Mouse (Mus musculus): ENCODE measurements around the gene Isl1.
A peak's percentile ranks its signal among the peaks of the same experiment; 100 is the strongest.

Gene Isl1

DNA sequence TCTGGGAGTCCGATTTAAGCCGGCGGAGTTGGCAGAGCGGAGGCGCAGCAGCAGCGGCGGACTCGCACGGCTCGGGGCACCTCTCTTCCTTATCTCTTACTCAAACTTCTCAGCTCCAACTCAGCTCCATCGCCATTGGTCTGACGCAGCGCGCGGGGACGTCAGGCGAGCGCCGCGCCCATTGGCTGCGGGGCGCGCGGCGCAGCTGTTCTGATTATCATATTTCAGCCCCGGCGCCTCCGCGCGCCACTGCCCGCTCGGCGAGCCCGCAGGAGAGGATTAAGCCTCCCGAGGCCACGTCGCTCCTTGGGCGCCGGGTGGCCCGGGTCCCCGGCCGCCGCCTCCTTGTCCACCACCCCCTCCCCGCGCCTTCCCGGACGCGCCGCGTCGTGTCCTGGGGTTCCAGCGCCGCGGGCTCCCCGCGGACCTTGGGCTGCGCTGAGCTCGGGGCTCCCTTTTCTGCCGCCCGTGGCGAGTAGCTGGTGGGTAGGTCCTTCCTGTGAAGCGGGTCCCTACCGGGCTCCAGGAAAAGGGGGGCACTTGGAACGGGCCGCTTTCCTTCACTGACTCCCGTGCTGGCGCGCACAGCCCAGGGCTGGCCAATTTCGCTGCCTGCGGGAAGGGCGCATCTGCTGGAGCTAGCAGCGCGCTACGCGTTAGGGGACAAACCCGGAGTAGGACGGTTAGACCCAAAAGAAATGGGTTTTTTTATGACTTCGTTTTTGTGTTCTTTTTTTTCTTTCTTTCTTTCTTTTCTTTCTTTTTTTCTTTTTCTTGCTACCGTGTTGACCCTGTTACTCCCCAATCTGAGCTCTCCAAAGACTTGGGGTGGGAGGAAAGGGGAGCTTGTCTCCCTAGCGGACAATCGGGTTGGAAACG, at the start of gene Isl1:
Gene Isl1 (minus strand): TSS at position 106 of the 879 bp plus-strand sequence.
- peak; percentile 67 to 83 for DNase-seq (ENCODE audit: inconsistent age in 2 of 2, low spot score in 1 of 2)

DNA sequence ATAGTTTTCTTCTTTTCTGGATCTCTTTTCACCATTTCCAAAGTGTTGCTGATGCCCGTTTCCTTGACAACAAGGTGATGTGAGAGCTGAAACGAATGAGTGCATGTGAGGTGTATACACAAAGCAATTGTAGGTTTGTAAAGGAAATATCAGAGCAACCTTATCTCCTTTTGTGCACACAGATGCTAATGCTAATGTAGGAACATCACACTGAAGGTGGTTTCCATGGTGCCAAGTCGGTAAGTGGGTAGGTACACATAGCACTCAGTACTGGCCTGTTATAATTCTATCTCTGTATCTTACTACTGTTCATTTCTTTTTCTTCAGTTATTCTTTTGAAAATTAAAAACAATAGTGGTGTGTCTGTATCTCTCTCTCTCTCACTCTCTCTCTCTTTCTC, 26.3 kb upstream of the Isl1 start:
- DNase-seq (ENCODE audit: inconsistent age in 2 of 2, low spot score in 1 of 2) = no peak

DNA sequence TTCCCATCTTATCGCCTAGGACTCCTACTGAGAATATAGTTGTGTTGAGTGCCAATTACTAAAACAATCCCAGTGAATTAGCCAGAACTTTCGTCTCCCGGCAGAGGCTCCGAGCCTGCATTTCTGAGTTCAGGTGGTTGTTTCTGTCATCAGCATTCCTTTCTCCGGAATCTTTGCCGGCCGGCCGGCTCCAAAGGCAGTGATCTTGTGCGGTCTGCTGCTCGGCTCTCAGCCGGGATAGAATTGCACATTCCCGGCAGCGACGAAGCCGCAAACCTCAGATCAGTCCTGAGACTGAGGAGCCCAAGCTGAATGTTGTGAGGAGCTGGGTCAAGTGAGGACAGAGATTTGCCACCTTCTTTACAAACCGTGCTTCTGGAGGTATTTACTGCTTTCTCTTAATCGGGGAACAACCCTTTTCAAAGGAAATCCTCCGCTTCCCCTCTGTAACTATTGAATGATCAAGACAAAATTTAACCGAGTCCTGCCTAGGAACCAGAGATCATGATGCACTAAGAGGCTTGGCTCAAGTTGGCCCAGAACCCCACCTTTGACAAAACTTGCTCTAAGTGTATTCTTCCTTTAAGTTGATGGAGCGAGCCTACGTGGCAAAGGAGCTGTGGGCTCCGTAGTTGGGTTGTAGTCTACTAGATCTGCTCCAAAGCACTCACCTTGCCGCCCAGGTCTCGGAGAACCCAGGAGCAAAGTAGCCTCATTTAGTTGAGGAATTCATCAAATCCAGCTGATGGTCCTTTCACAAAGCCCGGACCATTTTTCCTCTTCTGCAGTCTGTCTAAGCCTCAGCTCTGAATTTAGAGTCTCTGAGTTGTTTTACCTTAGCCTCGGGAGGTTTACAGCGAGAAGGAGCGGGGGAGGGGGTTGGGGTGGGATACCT, 4.4 kb upstream of the Isl1 start:
- peak in 1 of 2 experiments; percentile 26 for DNase-seq (ENCODE audit: inconsistent age in 2 of 2, low spot score in 1 of 2)

DNA sequence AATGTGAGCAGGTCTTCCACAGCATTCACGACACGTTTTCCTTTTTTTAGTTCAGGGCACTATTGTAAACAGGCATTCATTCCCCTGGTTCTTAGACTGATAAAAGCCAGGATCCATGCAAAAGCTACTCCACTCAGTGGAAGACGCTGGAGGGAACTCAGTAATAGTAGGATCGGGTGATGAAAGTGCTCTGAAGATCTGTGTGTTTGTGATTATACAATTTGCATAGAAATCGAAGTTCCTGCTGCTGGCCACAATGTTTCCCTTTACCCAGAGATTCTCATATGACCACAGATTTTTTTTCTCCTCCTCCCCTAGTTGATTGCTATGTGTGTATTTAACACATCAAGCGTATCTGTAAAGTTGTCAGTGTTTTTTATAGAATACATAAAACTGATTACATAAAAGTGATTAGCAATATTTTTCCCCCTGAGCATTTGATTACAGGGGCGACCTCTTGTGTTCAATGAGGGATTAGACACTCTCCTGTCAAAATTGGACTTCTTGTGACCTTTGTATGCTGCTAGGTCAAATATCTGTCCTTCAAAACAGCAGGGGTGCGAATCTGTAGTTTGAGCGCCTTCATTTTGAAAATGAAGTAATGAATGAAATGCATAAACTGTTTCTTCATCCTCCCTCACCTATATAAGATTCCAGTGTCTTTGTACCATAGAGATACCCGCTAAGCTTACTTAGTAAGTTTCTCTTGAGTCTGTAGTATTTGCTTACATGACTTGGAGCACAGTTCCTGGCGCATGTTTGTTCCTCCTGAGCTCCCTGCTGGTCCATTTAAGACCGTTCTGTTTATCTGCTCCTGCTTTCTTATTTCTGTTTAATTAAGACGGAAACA, 2.6 kb upstream of the Isl1 start:
- peak in 1 of 2 experiments; percentile 34 for DNase-seq (ENCODE audit: inconsistent age in 2 of 2, low spot score in 1 of 2)

DNA sequence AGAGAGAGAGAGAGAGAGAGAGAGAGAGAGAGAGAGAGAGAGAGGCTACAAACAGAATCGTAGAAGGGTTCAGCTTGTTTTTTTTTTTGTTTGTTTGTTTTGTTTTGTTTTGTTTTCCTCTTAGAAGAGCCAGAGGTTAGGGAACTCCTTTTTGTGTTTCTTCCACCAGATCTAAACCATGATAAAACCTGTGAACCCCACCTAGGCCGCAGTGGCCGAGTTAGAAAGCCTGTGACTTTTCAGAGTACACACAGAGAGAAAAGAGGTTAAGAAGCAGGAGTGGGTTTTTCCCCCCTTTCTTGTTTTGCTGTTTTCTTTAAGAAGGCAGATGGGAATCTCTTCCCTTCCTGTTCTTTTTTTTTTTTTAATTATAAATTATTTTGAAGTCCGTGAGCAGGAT, 1.5 kb upstream of the Isl1 start:
- DNase-seq (ENCODE audit: inconsistent age in 2 of 2, low spot score in 1 of 2) = no peak

DNA sequence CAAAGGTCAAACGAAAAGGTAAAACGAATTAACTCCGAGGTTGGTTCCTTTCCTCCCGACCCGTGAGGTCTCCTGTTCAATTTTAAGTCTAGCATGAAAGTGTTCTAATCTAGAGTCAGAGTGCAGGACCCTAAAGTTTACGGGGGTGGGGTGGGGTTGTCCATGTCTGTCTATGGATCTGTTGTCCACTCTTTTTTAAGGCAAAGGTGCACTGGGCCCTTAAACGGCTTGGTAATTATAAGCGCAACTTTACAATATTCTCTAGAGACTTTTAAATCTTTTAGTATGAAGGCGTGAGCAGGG, 925 bp upstream of the Isl1 start:
- peak in 1 of 2 experiments; percentile 25 for DNase-seq (ENCODE audit: inconsistent age in 2 of 2, low spot score in 1 of 2)

DNA sequence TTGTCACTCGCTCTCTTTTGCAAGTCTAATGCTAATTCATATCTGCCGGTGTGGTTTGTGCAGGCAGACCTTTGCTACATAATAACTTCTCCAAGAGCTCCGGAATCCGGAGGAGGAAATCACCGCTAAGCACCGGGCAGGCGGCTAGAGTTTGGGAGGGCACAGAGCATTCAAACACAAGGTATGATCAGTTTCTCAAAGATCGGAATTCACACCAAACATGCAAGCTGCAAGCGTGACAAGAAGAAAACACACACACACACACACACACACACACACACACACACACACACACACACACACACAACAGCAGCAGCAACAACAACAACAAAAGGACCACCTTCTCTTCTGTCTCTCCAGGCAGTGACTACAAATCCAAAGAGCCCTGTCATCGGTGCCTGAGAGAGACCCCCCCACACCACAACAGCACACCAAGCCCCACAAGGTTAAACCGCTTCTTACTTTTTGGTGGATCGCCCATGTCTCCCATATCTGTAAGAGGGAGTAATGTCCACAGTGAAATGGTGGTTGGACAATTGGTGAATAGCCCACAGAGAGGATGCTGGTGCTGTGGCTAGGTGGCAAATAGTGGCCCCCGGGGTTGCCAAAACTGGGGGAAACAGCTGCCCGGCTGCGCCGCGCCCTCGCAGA, 431 bp downstream of the Isl1 start:
- DNase-seq (ENCODE audit: inconsistent age in 2 of 2, low spot score in 1 of 2) = no peak

DNA sequence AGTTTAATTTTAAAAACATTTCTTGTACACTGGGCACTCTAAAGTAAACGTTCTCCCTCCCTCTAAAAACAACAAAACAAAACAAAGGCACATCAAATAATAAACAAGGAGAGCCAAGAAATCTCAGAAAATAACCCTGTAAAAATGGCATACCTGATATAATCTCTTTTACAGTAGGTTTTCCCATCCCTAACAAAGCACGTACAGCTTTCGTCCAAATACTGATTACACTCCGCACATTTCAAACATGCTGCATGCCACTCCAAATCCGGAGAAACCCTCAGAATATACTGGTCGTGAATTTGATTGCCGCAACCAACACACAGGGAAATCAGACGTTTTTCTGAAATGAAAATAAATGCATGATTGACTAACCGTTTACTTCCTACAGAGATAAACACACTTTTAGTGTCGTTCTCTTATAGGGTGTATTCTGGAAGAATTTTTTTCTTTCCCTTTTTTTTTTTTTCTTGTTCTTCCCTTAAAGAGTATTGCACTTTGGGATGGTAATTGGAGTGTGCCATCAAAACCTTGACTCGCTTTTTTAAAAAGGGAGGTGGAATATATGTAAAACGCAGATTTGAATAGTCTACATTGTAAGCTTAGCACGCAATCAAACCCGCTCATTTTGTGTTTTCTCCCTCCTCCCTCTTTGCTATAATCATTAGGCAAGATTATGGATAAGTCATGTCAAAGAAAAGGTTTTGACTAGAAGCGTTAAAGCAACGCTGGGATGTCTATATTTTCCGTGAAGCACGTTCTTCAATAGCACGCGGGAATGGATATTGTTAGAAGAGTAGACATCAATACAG, 1.2 kb downstream of the Isl1 start:
- no peak for DNase-seq (ENCODE audit: inconsistent age in 2 of 2, low spot score in 1 of 2)

DNA sequence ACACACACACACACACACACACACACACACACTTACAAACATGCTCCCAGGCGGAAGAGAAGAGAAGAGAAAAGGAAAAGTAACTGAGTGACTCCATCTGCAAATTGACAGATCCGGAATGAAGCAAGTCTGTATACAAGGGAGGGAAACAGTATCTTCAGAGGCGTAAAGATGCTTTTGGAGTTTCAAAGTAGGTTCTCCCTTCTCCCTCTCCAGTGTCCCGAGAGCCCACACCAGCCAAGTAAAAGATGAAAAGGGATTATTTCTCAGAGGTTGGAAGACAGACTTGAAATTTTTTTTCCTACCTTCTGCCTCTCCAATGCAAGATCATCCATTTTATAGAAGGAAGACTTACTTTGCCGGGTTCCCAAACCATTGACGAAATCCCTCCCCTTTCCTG, 2.9 kb downstream of the Isl1 start:
- no peak for DNase-seq (ENCODE audit: inconsistent age in 2 of 2, low spot score in 1 of 2)

DNA sequence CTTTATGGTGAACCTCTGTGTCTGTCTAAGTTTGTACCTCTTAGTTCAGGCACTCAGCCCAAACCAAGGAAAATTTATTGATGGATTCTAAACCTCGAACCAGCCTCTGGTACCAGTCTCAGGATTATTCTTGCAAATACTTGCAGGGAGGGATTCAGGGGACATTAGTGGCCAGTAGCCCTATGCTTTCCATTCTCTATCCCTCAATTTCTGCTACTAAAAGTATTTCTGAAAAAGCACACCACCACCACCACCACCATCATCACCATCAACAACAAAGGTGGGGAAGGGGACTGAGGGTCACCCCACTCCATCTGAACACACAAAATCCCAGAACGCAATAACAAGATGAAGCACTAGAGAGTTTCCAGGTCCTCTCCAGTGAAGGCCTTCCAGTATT, 3.8 kb downstream of the Isl1 start:
- no peak for DNase-seq (ENCODE audit: inconsistent age in 2 of 2, low spot score in 1 of 2)

DNA sequence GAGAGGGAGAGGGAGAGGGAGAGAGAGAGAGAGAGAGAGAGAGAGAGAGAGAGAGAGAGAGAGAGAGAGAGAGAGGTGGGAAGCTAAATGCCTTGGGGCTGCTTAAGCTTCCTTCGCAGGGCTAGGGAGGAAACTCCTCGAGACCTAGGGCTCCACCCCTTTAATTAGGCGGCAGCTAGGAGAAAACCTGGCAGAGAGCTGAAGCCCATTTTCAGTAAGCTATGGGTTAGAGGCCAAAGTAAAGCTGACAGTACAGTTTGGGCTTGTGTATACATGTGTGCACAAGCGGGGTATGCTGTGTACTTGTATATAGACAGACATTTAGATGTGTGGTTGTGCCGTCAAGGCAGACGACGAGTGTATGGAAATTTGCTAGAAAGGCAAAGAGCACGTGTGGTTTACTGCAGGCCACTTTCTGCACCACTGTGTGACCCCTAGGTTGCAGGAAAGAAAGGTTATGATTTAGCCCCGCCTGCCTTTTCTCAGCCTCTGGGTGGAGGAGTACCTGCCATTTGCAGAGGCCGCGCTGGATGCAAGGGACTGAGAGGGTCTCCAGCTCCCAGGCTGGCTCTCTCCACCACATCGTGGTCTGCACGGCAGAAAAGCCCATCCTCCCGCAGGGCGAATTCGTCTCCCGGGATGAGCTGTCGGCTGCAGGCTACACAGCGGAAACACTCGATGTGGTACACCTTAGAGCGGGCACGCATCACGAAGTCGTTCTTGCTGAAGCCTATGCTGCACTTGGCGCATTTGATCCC, 4.6 kb downstream of the Isl1 start:
- no peak for DNase-seq (ENCODE audit: inconsistent age in 2 of 2, low spot score in 1 of 2)

DNA sequence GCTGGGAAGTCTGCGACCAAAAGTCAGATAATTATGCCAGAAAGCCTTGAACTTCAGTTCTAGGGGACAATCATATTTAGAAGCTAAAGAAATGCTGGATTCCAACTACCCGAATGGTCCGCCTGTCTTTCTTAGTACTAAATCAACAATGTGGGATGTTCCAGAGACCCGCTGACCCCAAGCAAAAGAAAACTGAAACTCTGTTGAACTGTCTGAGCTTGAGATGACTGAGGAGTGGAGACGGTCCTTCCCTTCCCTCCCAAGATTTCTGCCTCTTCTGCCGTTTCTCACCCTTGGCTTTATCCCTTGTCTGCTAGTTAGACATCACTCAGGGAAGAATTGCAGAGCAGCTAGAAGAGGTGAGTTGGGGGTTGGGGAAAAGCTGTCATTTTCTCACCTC, 5.7 kb downstream of the Isl1 start:
- no peak for DNase-seq (ENCODE audit: inconsistent age in 2 of 2, low spot score in 1 of 2)

DNA sequence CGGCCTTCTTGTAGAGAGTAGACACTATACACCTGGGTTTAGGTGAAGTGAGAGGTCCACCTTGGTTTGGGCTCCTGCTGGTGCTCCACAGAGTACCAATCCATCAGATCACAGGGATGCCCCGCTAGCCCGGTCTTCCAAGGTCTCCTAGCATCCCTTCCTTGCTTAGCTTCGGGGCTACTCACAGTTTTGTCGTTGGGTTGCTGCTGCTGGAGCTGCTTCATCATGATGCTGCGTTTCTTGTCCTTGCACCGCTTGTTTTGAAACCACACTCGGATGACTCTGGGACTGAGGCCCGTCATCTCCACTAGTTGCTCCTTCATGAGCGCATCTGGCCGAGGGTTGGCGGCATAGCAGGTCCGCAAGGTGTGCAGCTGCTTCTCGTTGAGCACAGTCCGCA, 6.6 kb downstream of the Isl1 start:
- DNase-seq (ENCODE audit: inconsistent age in 2 of 2, low spot score in 1 of 2) = no peak

DNA sequence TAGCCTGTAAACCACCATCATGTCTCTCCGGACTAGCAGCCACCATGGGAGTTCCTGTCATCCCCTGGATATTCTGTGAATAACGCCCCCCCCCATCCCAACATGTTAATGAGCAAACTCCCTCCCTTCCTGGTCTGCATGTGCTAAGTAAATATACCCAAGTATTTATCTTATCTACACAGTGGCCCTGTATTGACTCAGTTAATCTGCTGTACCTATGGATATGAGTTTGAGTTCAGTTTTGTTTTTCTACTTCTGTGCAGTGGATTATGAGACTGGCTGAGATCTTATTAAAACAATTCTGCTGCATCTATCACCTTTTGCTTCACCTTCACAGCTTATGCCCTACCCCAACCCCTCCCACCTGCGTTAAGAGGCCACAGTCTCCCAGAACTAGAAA, 7.8 kb downstream of the Isl1 start:
- no peak for DNase-seq (ENCODE audit: inconsistent age in 2 of 2, low spot score in 1 of 2)

DNA sequence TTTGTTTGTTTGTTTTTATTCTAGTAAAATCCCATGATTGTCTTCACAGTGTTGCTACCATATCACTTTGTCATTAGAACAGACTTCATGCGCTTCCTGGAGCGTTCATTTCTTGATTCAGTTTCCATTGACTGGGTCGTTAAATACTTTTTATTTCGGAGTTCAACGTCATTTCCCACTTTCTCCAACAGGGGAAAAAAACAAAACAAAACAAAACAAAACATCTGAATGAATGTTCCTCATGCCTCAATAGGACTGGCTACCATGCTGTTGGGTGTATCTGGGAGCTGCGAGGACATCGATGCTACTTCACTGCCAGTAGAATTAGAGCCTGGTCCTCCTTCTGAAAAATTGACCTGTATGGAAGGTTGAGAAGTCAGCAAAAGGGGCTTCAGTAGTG, 10.2 kb downstream of the Isl1 start:
- DNase-seq (ENCODE audit: inconsistent age in 2 of 2, low spot score in 1 of 2) = no peak

DNA sequence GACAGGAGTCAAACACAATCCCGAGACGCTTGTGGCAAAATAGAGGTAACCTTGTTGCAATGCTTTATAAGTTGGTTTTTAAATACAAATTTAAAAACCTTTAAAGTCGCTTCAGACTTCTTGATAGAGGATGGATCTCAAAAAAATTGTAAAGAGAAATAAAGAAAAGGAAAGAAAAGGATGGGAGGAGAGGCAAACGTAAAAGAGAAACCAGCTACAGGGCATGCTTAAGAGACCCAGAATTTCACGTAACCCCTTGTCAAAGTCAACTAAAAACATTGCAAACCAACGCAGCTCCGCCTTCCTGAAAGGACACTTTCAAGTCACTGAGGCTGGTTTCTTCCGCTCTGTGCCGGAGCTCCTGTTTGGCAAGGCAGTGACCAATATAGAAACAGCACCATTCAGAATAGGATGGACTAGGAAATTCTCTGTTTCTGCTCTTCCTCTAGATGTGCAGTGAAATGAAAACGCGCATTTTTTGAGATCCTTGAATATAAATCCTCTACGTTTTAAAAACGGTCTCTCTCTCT, 10.8 kb downstream of the Isl1 start:
- no peak for DNase-seq (ENCODE audit: inconsistent age in 2 of 2, low spot score in 1 of 2)

DNA sequence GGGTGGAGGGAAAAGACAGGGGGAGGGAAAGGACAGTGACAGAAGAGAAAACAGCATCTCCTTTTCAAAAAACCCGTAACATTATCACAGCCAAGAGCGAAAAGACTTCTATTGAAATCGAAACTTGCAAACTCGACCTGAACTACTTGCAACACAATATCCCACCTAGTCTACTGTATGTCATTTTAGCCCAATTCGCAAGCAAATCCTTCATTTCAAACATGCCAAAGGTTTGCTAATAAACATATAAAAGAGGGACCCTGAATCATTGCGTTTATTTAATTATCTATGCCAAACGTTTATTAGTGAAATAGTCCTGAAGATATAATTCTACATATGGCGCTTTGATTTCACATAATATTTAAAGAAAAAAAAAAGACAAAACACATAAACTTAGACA, 11.5 kb downstream of the Isl1 start:
- DNase-seq (ENCODE audit: inconsistent age in 2 of 2, low spot score in 1 of 2) = no peak

DNA sequence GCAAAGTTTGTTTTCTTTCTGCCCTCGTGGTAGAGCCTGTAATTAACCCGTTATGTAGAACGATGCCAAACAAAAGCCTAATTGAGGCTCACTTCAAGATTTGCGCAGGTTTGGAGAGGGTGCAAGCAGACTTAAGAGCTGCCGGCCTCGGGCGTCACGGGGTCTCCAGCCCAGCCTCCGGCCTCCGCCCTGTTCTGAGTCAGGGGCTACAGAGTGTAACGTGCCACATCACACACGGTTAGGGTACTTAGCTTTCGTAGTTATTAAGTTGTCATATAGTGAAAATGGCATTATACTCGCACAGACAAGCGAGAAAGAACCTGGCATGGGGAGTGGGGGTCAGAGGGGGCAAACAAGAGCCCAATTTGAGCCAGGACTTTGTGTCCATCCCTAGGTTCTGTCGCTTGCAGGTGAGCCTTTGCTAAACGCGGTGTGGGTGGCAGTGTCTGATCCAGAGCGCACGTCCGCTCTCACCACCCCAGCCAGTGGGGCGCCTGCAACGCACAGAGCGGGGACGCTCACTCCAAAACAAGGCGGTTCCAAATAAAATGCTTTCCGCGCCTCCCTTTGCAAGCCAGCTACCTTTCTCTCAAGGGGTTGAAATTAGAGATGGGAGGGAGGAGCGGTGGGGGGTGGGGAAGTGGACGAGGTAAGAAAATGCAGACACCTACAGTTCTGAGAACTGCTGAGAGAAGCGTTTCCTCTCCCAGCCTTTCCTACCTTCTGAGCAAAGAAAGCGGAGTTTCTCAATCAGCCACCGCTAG, 12.3 kb downstream of the Isl1 start:
- no peak for DNase-seq (ENCODE audit: inconsistent age in 2 of 2, low spot score in 1 of 2)
